Mouse (Mus musculus): ENCODE measurements around the gene Atp13a2. TPM values are rescaled to one million over a fixed set of nuclear protein-coding genes. Genes with fewer than 3 reads are reported as not detected.

Gene Atp13a2
- total and polyA plus RNA-seq, 3 experiments, result 29.0 to 65.4 TPM; not detected in 1

DNA sequence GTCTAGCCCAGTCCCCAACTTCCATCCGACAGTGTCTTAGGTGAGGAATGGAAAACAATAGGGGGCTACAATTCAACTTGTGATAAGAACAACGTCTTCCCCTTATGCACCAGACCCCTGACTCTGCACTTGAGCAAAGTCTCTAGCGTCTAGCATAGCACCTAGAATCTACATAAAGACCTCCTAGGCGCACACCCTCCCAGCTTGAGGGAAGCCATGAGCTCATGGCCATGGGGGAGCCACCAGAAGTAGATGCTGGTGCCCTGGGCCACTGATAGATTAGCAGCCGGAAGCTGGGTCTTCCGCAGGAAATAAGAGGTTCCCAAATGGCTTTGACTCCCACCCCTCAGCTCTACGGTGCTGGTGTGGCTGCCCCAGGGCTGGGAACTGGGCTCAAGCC lies 803 bp downstream of the Atp13a2 start:
- peak; percentile 72 for DNase-seq (ENCODE audit: low read depth, low spot score)
- Histone ChIP-seq H3K79me2 (ENCODE audit: control insufficient read depth, insufficient read depth, low read length, poor library complexity) (peaks cover 8% of the 10 kb centered on the region), H3K36me3 (ENCODE audit: control insufficient read depth in 1 of 2, insufficient read depth in 2 of 2, low read length in 2 of 2) (peaks cover 0 to 15% of the 10 kb centered on the region in 2 experiments; a peak in 2 of 4 replicates), H3K9me3 (replicated peaks; ENCODE audit: insufficient read depth, low read length) (no peaks in the 10 kb centered on the region), H3K27me3 (ENCODE audit: control insufficient read depth in 1 of 2, insufficient read depth in 2 of 2, low read length in 2 of 2) (no peaks in the 10 kb centered on the region), H3K27ac (ENCODE audit: control insufficient read depth, low read depth, low read length) (peak overlapping the region; percentile 36), H3K9ac (ENCODE audit: control insufficient read depth, low read depth, low read length, poor library complexity, severe bottlenecking) (peak overlapping the region; percentile 82), H3K4me3 (ENCODE audit: control insufficient read depth in 1 of 2, insufficient read depth in 1 of 2, low read depth in 2 of 2, low read length in 2 of 2) (peak overlapping the region; percentile 84 to 99), H3K4me1 (ENCODE audit: control insufficient read depth in 1 of 2, insufficient read depth in 2 of 2, low read length in 2 of 2) (peaks cover 7 to 23% of the 10 kb centered on the region in 2 experiments)
- no peak for TF ChIP-seq POLR2AphosphoS2 (IDR thresholded peaks at IDR 0.05; ENCODE audit: low read length)
- TF ChIP-seq SMC3 (IDR thresholded peaks at IDR 0.05; ENCODE audit: low read depth, low read length), result no peak
- TF ChIP-seq EP300 (IDR thresholded peaks at IDR 0.05; ENCODE audit: low read depth in 1 of 2, low read length in 2 of 2), result 0 out of 4 replicates have a peak, but pooled peaks of 1 of the 2 experiments have one; percentile 12
- no peak for TF ChIP-seq KAT2A (conservative IDR thresholded peaks at IDR 0.05; ENCODE audit: low read depth, low read length)
- no peak for TF ChIP-seq ZKSCAN1 (IDR thresholded peaks at IDR 0.05; ENCODE audit: low read depth, low read length)
- TF ChIP-seq MAZ (IDR thresholded peaks at IDR 0.05; ENCODE audit: low read depth, low read length), result no peak
- no peak for TF ChIP-seq USF2 (IDR thresholded peaks at IDR 0.05; ENCODE audit: borderline replicate concordance in 1 of 2, insufficient read depth in 1 of 2, low read depth in 1 of 2, low read length in 2 of 2)
- TF ChIP-seq UBTF (IDR thresholded peaks at IDR 0.05; ENCODE audit: borderline replicate concordance, insufficient read depth, low read depth, low read length), result no peak
- no peak for TF ChIP-seq GATA1 (IDR thresholded peaks at IDR 0.05; ENCODE audit: low read depth, low read length)
- TF ChIP-seq ZNF384 (IDR thresholded peaks at IDR 0.05; ENCODE audit: low read depth, low read length), result no peak
- 0 out of 2 replicates have a peak, but pooled peaks have one; percentile 53 for TF ChIP-seq CHD1 (IDR thresholded peaks at IDR 0.05; ENCODE audit: low read depth, low read length)
- TF ChIP-seq RCOR1 (IDR thresholded peaks at IDR 0.05; ENCODE audit: low read depth, low read length), result no peak
- TF ChIP-seq POLR2A (IDR thresholded peaks at IDR 0.05; ENCODE audit: control insufficient read depth in 1 of 2, insufficient read depth in 1 of 2, low read depth in 1 of 2, low read length in 2 of 2, poor library complexity in 1 of 2), result no peak; a peak in 1 of 4 replicates
- TF ChIP-seq TAL1 (IDR thresholded peaks at IDR 0.05; ENCODE audit: low read length), result 0 out of 2 replicates have a peak, but pooled peaks have one; percentile 3
- no peak for TF ChIP-seq ZC3H11A (IDR thresholded peaks at IDR 0.05; ENCODE audit: low read depth, low read length)
- TF ChIP-seq NRF1 (IDR thresholded peaks at IDR 0.05; ENCODE audit: insufficient read depth, low read depth, low read length, poor library complexity, severe bottlenecking), result no peak
- no peak for TF ChIP-seq MEF2A (IDR thresholded peaks at IDR 0.05; ENCODE audit: extremely low read depth, insufficient replicate concordance, low read depth, low read length, poor library complexity, severe bottlenecking)
- TF ChIP-seq SIN3A (IDR thresholded peaks at IDR 0.05; ENCODE audit: low read length), result 0 out of 2 replicates have a peak, but pooled peaks have one; percentile 39
- TF ChIP-seq ELF1 (IDR thresholded peaks at IDR 0.05; ENCODE audit: low read depth, low read length), result 0 out of 2 replicates have a peak, but pooled peaks have one; percentile 14
- no peak for TF ChIP-seq GABPA (IDR thresholded peaks at IDR 0.05; ENCODE audit: low read depth, low read length)
- TF ChIP-seq TBP (IDR thresholded peaks at IDR 0.05; ENCODE audit: low read depth, low read length), result 0 out of 2 replicates have a peak, but pooled peaks have one; percentile 40
- TF ChIP-seq ZMIZ1 (IDR thresholded peaks at IDR 0.05; ENCODE audit: low read depth, low read length), result no peak
- TF ChIP-seq RAD21 (IDR thresholded peaks at IDR 0.05; ENCODE audit: low read depth, low read length), result no peak
- no peak for TF ChIP-seq BHLHE40 (IDR thresholded peaks at IDR 0.05; ENCODE audit: borderline replicate concordance, low read depth, low read length)
- no peak for TF ChIP-seq E2F4 (IDR thresholded peaks at IDR 0.05; ENCODE audit: borderline replicate concordance, low read depth, low read length)
- no peak for TF ChIP-seq JUND (IDR thresholded peaks at IDR 0.05; ENCODE audit: low read depth, low read length)
- TF ChIP-seq CHD2 (IDR thresholded peaks at IDR 0.05; ENCODE audit: low read length), result no peak
- TF ChIP-seq MYB (IDR thresholded peaks at IDR 0.05; ENCODE audit: low read depth, low read length), result no peak
- no peak for TF ChIP-seq POLR2AphosphoS5 (IDR thresholded peaks at IDR 0.05; ENCODE audit: borderline replicate concordance, low read depth, low read length)
- no peak for TF ChIP-seq USF1 (IDR thresholded peaks at IDR 0.05; ENCODE audit: low read depth, low read length)
- 0 out of 2 replicates have a peak, but pooled peaks have one; percentile 29 for TF ChIP-seq HCFC1 (IDR thresholded peaks at IDR 0.05; ENCODE audit: low read depth, low read length)
- no peak for TF ChIP-seq ETS1 (IDR thresholded peaks at IDR 0.05; ENCODE audit: low read depth, low read length)
- TF ChIP-seq MXI1 (IDR thresholded peaks at IDR 0.05; ENCODE audit: low read depth, low read length), result peak; percentile 19; the same call in 1 of the 2 replicates
- 0 out of 2 replicates have a peak, but pooled peaks have one; percentile 10 for TF ChIP-seq TCF12 (IDR thresholded peaks at IDR 0.05; ENCODE audit: low read depth, low read length)
- TF ChIP-seq MYC (IDR thresholded peaks at IDR 0.05; ENCODE audit: low read depth, low read length), result 0 out of 2 replicates have a peak, but pooled peaks have one; percentile 51
- TF ChIP-seq CTCF (IDR thresholded peaks at IDR 0.05 in 2 of 3, conservative IDR thresholded peaks at IDR 0.05 in 1 of 3; ENCODE audit: control insufficient read depth in 1 of 3, insufficient read depth in 1 of 3, low read depth in 2 of 3, low read length in 3 of 3, poor library complexity in 1 of 3, severe bottlenecking in 1 of 3), result no peak
- 0 out of 2 replicates have a peak, but pooled peaks have one; percentile 30 for TF ChIP-seq NELFE (IDR thresholded peaks at IDR 0.05; ENCODE audit: low read depth, low read length)

Measured in MEL (cell line).